Mouse (Mus musculus): ENCODE measurements around the gene Fbxo28.
A peak's percentile ranks its signal among the peaks of the same experiment; 100 is the strongest.

The Fbxo28 gene

GRCm38 (mm10) chr1:182340821-182341781 lies at the start of gene Fbxo28:
Gene Fbxo28, minus strand, starts transcription at chr1:182341629.
- peak; percentile 82 for DNase-seq (ENCODE audit: low spot score)

DNA sequence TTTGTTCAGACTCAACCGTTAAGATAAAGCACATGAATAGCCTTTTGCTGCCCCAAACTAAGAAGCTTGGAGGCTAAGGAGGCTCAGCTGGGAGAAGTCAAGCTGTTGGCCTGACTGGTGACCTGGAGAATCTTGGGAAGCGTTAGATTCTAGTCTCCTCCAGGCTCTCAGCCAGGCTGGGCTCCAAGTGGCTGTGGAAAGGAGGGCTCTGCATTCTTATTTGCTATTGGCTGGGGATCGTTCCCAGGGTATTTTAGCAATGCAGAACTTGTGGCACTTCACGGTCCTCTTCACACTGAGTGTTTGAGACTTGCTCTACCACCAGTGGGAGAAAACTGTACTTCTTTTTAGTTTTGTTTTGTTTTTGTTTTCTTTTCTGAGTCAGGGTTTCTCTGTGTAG lies 47.3 kb upstream of the Fbxo28 start:
- DNase-seq (ENCODE audit: low spot score), result no peak

- DNase-seq (ENCODE audit: low spot score), result no peak
Measured at GRCm38 (mm10) chr1:182386449-182386848, 45.0 kb upstream of the Fbxo28 start.

- DNase-seq (ENCODE audit: low spot score), result no peak
Measured at GRCm38 (mm10) chr1:182383096-182383495, 41.7 kb upstream of the Fbxo28 start.

DNA sequence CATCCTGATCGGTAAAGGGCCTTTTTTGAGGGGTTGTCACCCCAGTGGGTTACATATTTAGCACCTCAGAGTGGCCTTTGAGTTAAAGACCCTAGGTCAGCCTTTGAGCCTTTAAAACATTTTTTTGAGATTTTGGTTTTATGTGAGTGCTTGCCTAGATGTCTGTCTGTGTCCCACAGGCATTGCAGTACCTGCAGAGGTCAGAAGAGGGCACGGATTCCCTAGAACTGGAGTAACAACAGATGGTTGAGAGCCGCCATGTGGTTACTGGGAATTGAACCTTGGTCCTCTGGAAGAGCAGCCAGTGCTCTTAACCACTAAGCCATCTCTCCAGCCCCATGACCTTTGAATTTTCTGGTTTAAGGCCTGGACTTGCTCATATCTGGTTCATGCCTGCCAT lies 39.9 kb upstream of the Fbxo28 start:
- peak; percentile 8 for DNase-seq (ENCODE audit: low spot score)

GRCm38 (mm10) chr1:182380683-182381082 lies 39.3 kb upstream of the Fbxo28 start:
- DNase-seq (ENCODE audit: low spot score), result no peak

- no peak for DNase-seq (ENCODE audit: low spot score)
Measured at GRCm38 (mm10) chr1:182378876-182379275, 37.4 kb upstream of the Fbxo28 start.

- no peak for DNase-seq (ENCODE audit: low spot score)
Measured at GRCm38 (mm10) chr1:182378205-182378835, 36.9 kb upstream of the Fbxo28 start.

- no peak for DNase-seq (ENCODE audit: low spot score)
Measured at GRCm38 (mm10) chr1:182377519-182377918, 36.1 kb upstream of the Fbxo28 start.

GRCm38 (mm10) chr1:182376826-182377225 lies 35.4 kb upstream of the Fbxo28 start:
- no peak for DNase-seq (ENCODE audit: low spot score)

- DNase-seq (ENCODE audit: low spot score), result peak; percentile 25
Measured at GRCm38 (mm10) chr1:182376221-182376620, 34.8 kb upstream of the Fbxo28 start.

DNA sequence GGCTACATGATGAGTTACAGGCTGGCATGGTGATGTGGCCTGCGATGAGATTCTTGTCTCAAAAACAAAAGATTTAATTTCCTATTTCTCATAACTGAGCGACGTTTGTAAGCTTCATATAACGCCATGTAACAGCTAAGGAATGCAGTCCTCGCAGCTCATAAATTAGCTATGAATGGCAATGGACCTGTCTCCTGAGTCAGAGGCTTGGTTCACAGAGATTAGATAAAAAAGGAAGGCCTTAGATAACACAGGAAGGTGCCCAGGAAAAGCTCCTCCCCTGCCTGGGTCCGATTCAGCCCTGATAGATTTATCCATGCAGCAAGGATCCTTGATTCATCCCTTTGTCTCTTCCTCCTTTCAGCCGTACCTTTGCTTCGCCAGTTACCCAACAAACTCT lies 30.5 kb upstream of the Fbxo28 start:
- no peak for DNase-seq (ENCODE audit: low spot score)

- DNase-seq (ENCODE audit: low spot score), result no peak
Measured at GRCm38 (mm10) chr1:182369435-182369834, 28.0 kb upstream of the Fbxo28 start.

- DNase-seq (ENCODE audit: low spot score), result no peak
Measured at GRCm38 (mm10) chr1:182368782-182369181, 27.4 kb upstream of the Fbxo28 start.

DNA sequence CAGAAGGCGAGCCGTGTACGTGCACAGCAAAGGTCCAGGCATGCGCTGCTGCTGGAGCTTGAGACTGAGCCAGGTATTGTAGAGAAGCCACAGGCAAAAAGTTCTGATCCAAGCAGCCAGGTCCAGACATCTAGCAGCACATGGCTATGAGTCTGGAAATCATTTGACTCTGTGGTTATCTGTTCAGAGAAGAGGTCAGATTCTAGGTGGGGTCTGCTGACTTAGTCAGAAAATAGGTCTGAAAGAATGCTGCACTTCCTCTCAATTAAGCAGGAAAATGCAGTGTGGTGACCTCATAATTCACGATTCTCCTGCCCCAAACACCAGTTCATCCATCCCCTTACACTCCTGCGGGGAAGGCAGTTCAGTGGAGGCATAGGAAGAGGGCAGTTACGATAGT lies 26.9 kb upstream of the Fbxo28 start:
- DNase-seq (ENCODE audit: low spot score), result no peak

DNA sequence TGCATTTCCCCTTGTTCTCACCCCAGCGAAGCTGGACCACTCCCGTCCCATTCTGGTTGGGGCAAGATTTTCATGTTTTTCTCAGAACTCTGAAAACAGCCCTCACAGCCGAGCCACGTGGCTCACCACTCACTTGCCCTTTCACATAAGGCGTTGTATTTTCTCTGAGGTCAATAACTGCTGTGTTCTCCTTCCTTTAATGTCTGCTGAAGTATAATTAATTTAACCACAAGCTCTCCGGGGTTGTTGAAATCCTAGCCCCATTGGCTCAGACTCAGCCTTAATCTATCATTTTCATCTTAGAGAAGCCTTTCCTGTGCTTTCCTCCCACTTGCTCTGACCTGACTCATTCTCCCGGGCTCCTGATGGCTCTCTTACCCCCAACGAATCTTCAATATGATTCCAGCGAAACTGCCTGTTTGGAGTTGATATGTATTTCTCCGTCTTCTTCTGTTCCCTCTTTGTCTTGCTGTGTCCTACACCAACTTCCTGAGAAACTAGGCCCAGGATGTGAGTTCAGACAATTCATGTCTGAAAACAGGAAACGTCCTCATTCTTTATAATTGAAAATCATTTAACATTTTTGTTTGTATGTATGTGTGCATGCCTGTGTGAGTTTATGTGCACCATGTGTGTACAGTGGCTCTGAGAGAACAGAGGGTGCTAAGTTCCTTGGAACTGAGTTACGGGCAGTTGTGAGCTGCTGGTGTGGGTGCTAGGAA lies 22.4 kb upstream of the Fbxo28 start:
- DNase-seq (ENCODE audit: low spot score), result peak; percentile 9

GRCm38 (mm10) chr1:182362703-182363102 lies 21.3 kb upstream of the Fbxo28 start:
- DNase-seq (ENCODE audit: low spot score), result peak; percentile 18

DNA sequence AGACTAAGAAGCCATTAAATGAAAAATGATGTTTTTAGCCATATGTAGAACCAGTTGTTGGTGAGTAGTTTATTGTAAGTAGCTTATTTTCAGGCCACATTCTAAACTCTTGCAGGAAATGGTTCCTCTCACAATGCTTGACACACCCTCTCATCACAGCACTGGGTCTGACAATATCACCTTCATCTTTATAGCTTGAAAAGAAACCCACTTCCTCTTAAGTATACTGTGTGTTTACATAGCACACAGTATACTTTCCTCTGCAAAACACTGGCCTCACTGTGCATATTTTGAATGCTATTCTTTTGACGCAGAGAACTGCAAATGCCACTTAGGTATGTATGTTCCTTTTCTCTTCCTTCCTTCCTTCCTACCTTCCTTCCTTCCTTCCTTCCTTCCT lies 16.7 kb upstream of the Fbxo28 start:
- DNase-seq (ENCODE audit: low spot score), result peak; percentile 77

DNA sequence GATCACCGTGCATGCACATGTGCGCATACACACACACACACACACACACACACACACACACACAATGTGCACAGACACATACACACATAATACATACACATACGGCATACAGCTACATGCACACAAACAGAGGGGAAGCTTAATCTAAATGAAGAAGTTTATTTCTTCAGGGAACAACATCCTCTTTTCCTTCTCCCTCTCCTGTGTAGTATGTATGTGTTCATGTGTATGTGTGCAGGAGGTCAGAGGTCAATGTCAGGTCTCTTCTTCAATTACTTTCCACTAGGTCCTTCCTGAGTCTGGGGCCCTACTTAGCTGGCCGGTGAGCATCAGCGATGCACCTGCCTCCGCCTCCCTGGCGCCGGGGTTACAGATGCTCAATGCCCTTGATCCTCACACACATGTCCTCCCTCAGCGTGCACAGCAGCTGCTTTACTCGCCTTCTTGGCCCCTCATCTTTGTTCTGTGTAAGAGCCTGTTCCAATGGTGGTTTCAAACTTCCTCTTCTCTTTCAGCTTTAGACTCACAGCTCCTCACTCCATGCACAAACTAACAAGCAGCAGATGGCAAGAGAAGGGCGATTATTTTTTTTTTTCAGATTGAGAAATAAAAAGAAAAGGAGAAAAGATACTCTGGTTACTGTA lies 13.2 kb upstream of the Fbxo28 start:
- no peak for DNase-seq (ENCODE audit: low spot score)

DNA sequence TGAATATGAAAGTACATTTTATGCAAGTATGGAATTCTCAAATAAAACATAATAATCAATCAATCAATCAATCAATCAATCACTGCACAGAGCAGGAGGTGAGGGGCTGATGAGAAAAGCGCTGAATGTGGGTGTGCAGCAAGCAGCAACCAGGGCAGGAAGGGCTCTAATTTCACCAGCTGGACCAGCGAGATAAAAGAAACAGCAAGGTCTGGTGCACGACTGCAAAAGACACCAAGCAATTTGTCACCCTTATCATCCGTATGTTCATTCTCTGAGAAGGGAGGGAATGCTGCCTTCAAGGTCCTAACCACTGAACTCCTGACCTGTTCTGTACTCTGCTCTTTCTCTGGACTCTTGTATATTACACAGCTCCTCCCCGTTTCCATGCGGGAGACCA lies 8.1 kb upstream of the Fbxo28 start:
- DNase-seq (ENCODE audit: low spot score), result no peak

DNA sequence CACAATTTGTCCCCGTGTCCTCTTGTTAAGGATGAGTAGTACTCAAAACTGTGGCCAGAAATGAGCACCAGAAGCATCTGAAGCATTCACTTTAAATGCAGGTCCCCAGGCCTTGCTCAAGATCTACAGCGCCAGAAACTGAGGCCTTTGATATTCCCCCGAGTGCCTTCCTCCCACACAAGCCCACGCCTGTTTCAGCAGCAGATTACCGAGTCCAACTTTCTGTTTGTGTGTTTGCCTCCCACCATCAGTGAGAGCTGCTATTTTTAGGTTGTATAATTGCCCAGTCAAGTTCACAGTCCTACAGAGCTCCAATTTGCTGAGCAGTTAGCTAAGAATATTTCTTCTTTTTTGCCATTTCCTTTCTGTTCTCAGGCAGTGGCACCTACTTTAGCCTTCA lies 5.1 kb upstream of the Fbxo28 start:
- no peak for DNase-seq (ENCODE audit: low spot score)

DNA sequence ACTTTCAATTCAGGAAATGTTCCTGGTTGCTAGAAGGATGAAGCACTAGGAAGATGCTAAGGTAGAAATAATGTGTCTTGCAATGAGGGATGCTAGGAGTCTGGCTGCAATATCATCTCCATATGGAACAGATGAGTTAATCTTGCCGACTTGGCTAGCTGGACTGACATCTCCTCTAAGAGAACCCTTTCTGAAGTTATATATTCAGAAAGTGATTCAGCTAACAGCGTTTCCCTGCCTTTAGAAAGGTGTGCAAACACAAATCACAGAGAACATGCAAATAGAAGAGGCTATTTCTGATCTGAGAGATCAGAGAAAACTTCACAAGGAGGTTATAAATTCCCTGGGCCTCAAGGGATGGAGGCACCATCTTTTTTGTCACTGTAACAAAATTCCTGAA lies 4.4 kb upstream of the Fbxo28 start:
- DNase-seq (ENCODE audit: low spot score), result no peak

All from T-cell, adult 2 months (primary cell).